Mouse (Mus musculus) c-Kit-negative CD71-positive TER-119-positive erythroid progenitor cells, embryonic 14.5 days (primary cell): ENCODE results near the gene Raly.

Experiments
- DNase-seq: peaks from one replicate; pipeline ENCODE4 v3.0.0-alpha.2; 2013; ENCODE audit warnings: low read depth, low spot score

The Raly gene

DNA sequence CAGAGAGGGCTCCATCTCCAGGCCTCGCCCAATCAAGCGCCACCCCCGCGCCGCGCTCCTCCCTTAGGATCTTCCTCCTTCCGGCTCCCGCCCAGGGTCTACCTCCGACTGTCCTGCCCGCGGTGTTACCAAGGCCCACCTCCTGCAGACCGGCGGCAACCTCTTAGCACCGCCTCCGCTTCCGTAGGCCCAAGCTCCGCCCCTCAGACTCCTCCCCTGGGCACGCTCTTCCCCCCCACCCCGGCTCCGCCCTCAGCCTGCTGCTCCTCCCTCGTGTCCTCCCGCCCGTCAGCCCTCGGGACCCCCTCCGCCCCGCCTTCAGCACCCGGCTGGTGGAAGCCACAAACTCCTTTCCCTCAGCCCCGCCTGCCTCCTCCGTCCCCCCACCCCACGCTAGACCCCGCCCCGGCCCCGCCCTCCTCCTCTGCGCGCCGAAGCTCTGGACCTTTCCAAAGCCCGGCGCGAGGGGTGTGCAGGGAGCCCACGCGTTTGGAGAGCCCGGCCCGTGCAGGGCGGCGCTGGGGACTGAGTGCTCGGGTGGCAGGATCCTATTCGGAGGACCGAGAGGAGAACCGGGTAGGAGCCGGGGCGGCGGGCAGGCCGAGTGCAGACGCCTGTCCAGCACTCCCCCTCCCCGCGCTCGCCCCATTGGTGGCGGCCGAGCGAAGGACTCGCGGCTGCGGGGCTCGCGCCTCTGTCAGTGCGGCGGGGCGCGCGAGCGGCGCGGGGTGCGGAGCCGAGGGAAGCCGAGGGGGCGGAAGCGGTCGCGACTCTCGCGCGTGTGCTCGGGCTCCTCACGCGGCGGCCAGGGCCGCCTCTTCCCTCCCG is at the start of gene Raly, which contains the start of gene a:
Raly (plus strand) TSS at position 441 of the 828 bp plus-strand sequence.
a (plus strand) TSS at position 747 of the 828 bp plus-strand sequence.
- DNase-seq, result peak; percentile 96

- no peak for DNase-seq
These were observed 47.7 kb upstream of the Raly start for GRCm38 (mm10) chr2:154742911-154743819.

DNA sequence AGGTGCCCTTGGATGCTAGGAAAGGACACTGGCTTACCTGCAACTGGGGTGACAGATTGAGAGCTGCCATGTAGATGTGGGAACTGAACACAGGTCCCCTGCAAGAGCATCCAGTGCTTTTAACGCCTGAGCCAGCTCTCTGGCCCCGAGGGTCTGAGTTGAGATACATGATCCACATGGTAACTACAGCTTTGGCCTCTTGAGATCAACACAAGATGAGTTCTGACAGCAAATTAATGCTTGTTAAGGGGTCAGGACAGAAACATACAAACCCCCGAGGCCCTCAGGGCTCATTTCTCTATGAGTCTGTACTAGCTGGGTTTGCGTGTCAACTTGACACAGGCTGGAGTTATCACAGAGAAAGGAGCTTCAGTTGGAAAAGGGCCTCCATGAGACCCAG is 47.0 kb upstream of the Raly start:
- DNase-seq, result no peak

DNA sequence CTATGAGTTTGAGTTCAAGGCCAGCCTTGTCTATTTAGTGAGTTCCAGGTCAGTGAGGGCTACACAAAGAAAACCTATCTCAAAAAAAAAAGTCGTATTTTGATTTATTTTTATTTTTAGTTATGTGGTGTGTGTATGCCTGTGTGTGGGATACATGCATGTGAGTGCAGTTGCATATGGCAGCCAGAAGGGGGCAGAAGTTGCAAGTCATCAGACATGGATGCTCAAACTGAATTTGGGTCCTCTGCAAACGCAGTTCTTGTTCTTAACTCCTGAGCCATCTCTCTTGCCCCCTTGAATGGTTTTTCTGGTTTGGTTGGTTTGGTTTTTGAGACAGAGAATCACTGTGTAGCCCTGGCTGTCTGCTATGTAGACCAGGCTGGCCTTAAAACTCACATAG is 42.5 kb upstream of the Raly start:
- no peak for DNase-seq

GRCm38 (mm10) chr2:154749046-154750036 is 41.6 kb upstream of the Raly start:
- no peak for DNase-seq

- no peak for DNase-seq
These were observed 39.0 kb upstream of the Raly start for GRCm38 (mm10) chr2:154751924-154752323.

DNA sequence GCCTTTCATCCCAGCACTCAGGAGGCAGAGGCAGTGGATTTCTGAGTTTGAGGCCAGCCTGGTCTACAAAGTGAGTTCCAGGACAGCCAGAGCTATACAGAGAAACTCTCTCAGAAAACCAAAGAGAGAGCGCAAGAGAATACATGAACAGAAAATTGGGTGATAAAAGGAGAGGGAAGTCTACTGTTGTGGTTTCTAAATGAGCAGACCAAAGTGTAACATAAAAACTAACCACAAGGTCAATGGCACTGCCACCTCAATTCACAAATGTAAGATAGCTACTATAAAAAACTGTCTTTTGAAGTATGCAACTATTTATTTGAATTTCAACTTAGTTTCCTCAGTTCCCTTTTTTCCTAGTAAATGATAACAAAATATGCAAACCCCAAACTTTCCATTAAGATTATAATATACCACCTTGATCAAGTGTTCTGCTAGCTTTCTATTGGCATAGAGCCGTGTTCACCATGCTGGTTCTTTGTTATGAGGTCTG is 36.8 kb upstream of the Raly start:
- DNase-seq, result no peak

DNA sequence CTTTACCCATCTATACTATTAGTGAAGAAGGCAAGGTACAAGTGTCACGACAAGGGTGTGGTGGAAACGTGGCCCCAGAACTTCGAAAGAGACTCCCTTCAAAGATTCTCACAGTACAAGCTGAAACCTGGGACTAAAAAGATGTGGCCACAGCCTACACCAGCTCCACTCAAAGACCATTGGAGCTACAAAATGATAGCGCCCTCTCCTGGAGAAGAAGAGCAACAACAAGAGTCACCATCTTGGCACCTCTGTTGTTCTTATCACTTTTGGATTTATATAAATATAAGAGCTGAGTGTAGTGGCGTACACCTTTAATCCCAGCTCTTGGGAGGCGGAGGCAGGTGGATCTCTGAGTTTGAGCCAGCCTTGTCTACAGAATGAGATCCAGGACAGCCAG is 35.1 kb upstream of the Raly start:
- no peak for DNase-seq

DNA sequence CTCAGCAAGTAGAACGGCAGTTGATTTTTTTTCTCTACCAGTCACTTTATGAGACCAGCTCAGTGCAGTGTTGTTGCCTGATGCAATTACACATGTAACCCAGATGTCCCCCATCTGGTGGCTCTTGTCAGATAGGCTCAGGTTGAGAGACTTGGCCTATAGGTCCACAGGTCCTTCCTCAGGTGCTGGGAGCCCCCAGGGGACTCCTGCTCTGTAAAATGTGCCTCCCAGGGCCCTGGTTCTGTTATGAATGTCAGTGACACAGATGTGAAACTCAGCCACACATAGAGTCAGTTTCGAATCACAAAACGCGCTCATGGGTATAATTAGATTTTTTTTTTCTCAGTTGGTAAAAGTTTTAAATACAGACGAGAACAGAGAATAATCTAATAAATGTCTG is 33.2 kb upstream of the Raly start:
- no peak for DNase-seq

- no peak for DNase-seq
These were observed 32.4 kb upstream of the Raly start for GRCm38 (mm10) chr2:154758454-154758853.

- no peak for DNase-seq
These were observed 27.7 kb upstream of the Raly start for GRCm38 (mm10) chr2:154763226-154763625.

DNA sequence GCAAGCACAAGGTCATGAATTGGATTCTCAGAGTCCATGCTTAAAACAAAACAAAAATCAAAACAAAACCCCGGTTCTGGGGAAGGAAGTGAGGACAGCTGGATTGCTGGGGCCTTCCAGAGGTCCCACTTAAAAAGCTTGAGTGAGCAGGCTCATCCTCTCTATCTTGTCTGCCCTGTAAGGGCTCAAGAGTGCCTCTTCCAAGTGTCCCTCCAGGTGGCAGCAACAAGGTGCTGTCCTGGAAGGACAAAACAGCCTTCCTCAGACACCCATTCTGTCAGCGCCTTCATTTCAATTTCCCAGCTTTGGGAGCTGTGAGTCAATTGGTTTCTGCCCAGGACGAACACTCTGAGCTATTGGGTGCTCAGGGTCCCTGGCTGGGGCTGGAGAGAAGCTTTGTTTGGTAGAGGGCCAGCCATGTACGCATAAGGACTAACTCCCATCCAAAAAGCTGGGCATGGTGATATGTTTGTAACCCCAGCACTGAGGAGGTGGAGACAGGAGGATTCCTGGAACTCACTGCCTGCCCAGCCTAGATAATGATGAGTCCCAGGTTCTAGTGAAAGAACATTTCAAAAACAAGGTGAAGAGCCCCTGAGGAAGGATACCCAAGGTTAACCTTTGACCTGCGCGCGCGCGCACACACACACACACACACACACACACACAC is 25.9 kb upstream of the Raly start:
- peak; percentile 75 for DNase-seq

DNA sequence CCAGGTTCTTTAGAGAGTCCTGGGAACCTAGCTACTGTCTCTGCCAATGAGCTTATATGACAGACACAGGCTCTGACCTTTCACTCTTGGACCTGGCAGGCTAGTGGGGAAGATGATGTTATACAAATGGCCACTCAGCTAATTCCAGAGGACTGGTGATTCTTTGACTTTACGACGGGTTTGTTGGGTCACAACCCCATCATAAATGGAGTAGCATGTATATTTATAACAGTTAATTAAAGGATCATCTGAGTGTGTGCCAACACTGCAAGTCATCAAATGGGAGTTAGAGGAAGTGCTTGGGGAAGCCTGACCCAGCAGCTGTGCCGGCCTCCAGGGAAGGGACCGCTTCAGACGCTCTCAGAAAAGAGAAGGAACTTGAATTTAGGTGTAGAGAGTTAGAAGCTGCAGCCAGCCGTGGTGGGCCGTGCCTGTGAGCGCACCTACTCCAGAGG is 25.3 kb upstream of the Raly start:
- peak; percentile 40 for DNase-seq

- DNase-seq, result no peak
These were observed 23.8 kb upstream of the Raly start for GRCm38 (mm10) chr2:154767051-154767450.

DNA sequence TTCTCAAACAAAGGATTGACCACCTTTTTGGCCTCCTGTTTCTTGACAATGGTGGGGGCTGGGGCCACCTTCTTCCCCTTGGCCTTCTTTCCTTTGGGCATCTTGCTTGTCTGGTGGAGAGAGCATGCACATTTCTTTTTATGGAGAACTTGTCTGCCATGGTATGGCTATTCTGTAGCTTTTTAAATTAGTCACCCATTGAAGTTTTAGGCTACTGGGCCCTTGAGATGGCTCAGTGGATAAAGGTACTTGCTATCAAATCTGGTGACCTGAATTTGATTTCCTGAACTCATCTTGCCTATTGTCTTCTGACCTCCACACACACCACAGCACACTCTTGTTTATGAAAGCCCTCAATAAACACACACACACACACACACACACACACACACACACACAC is 21.0 kb upstream of the Raly start, which contains the start of gene Gm14214:
Gm14214 (minus strand) TSS at position 101 of the 400 bp plus-strand sequence.
- no peak for DNase-seq

DNA sequence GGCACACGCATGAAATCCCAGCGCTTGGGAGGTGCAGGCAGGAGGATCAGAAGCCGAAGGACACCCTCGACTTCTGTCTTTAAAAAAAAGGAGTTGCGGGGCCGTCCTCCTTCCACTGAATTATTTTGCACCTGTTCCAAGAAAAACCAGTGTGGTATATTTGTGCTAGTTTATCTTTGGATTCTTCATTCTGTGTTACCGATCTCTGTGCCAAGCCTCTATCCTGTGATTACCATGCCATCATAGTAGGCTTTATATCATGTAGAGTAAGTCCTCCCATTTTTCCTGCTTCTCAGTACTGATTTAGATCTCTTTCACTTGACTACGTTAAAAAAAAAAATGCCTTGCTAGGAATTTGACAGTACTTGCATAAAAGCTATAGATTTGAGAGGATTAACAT is 19.3 kb upstream of the Raly start:
- DNase-seq, result no peak

- DNase-seq, result no peak
These were observed 16.9 kb upstream of the Raly start for GRCm38 (mm10) chr2:154774032-154774431.

GRCm38 (mm10) chr2:154776496-154776895 is 14.4 kb upstream of the Raly start:
- DNase-seq, result no peak

DNA sequence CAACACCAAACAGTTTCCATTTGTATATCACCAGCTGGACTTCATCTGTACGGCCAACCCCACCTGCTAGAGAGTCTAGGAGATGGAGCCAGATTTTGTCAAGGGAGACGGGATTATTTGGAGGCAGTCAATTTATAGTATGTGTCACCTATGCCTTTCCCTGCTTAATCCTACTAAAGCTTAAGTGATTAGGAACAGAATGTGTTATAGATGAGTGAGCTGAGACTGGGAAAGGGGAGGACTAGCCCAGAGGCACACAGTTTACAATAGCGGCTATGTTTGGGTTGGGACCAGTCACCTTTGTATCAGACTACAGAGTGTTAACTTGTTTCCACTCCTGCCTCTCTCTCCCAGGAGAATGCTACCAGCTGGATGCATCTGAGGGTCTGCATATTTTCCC is 11.2 kb upstream of the Raly start:
- no peak for DNase-seq

DNA sequence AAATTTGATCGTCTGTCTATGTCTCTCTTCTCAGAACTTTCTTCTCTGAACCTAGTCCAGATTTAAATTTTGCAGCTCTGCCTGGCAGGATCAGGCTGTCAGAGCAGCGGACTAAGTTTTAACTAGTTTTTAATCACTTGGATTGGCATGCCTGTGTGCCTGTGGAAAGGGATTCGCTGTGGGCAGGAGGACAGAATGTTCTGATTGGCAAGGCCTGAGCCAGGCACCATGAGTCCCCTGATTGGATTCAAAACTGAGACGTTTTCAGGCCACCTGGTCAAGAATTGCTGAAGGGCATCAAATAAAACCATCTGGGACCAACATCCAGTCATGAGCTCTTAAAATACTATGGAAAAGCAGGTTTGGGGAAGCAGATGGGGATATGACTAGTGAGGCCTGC is 8.5 kb upstream of the Raly start:
- DNase-seq, result no peak
